Mouse (Mus musculus) MEL-GATA-1-ER (cell line): Measurements from ENCODE around the gene Trpm5.

Experiments used
- DNase-seq: peaks from one replicate; pipeline ENCODE4 v3.0.0-alpha.2; 2012; ENCODE audit warnings: low read depth; ENCODE audit errors: extremely low read depth

The Trpm5 gene

GRCm38 (mm10) chr7:143040561-143040960, 53.9 kb downstream of the Trpm5 start:
- no peak for DNase-seq

- DNase-seq, result peak; percentile 74
These were observed 56.1 kb downstream of the Trpm5 start for GRCm38 (mm10) chr7:143038174-143038931.

- no peak for DNase-seq
These were observed 57.1 kb downstream of the Trpm5 start for GRCm38 (mm10) chr7:143037306-143037705.

- DNase-seq, result no peak
These were observed 57.7 kb downstream of the Trpm5 start for GRCm38 (mm10) chr7:143036787-143037186.

GRCm38 (mm10) chr7:143034519-143035450, 59.7 kb downstream of the Trpm5 start:
- DNase-seq, result no peak

- no peak for DNase-seq
These were observed 60.3 kb downstream of the Trpm5 start for GRCm38 (mm10) chr7:143034112-143034511.

- no peak for DNase-seq
These were observed 60.9 kb downstream of the Trpm5 start for GRCm38 (mm10) chr7:143033581-143033980.

GRCm38 (mm10) chr7:143031816-143032215, 62.6 kb downstream of the Trpm5 start:
- no peak for DNase-seq

- DNase-seq, result no peak
These were observed 67.2 kb downstream of the Trpm5 start for GRCm38 (mm10) chr7:143027196-143027595.

GRCm38 (mm10) chr7:143025496-143025895, 68.9 kb downstream of the Trpm5 start:
- DNase-seq, result no peak

- no peak for DNase-seq
These were observed 70.1 kb downstream of the Trpm5 start for GRCm38 (mm10) chr7:143024293-143024692.

GRCm38 (mm10) chr7:143023499-143023898, 70.9 kb downstream of the Trpm5 start:
- peak; percentile 75 for DNase-seq

GRCm38 (mm10) chr7:143021356-143022164, 72.9 kb downstream of the Trpm5 start:
- peak; percentile 59 for DNase-seq

GRCm38 (mm10) chr7:143020764-143021163, 73.7 kb downstream of the Trpm5 start:
- no peak for DNase-seq

GRCm38 (mm10) chr7:143020040-143020439, 74.4 kb downstream of the Trpm5 start:
- DNase-seq, result no peak
